Mouse (Mus musculus): ENCODE data around the gene Pigh. TPM values are rescaled to one million over a fixed set of nuclear protein-coding genes. Genes with fewer than 3 reads are reported as not detected.

Gene Pigh
- polyA plus RNA-seq, 1 experiment from 2014 or later, result 27.3 TPM

- no peak for DNase-seq (ENCODE audit: low spot score)
- no peaks in the 10 kb centered on the region for H3K36me3 ChIP-seq (ENCODE audit: control insufficient read depth, insufficient read depth, low read length)
- no peak overlapping the region for H3K9ac ChIP-seq (ENCODE audit: low read length)
- no peak overlapping the region for H3K4me3 ChIP-seq (ENCODE audit: low read depth, low read length)
- H3K4me2 ChIP-seq (ENCODE audit: low read length), result no peak overlapping the region
- H3K9me3 ChIP-seq (ENCODE audit: control insufficient read depth, low read length), result no peaks in the 10 kb centered on the region
- WGBS, result 34% methylated on average over 3 of the region's 3 CpGs
- no peaks in the 10 kb centered on the region for H3K4me1 ChIP-seq (replicated peaks; ENCODE audit: control insufficient read depth, insufficient read depth, low read length)
- no peak overlapping the region for H3K27ac ChIP-seq (ENCODE audit: low read depth)
- H3K27me3 ChIP-seq (replicated peaks; ENCODE audit: control insufficient read depth, insufficient read depth, low read length), result no peaks in the 10 kb centered on the region
- ATAC-seq (replicated peaks; ENCODE audit: low FRiP score, low TSS enrichment, low read depth), result no peak
Observed at GRCm38 (mm10) chr12:79122820-79123219, 33.4 kb upstream of the Pigh start.

- Histone ChIP-seq H3K27ac (ENCODE audit: low read depth) (no peak overlapping the region), H3K9me3 (ENCODE audit: control insufficient read depth, low read length) (no peaks in the 10 kb centered on the region), H3K36me3 (ENCODE audit: control insufficient read depth, insufficient read depth, low read length) (no peaks in the 10 kb centered on the region), H3K27me3 (replicated peaks; ENCODE audit: control insufficient read depth, insufficient read depth, low read length) (no peaks in the 10 kb centered on the region), H3K4me2 (ENCODE audit: low read length) (no peak overlapping the region), H3K4me3 (ENCODE audit: low read depth, low read length) (no peak overlapping the region), H3K4me1 (replicated peaks; ENCODE audit: control insufficient read depth, insufficient read depth, low read length) (no peaks in the 10 kb centered on the region), H3K9ac (ENCODE audit: low read length) (no peak overlapping the region)
- ATAC-seq (replicated peaks; ENCODE audit: low FRiP score, low TSS enrichment, low read depth), result no peak
- 89% methylated on average over 4 of the region's 4 CpGs for WGBS
- no peak for DNase-seq (ENCODE audit: low spot score)
Observed at GRCm38 (mm10) chr12:79118991-79119390, 29.5 kb upstream of the Pigh start.

GRCm38 (mm10) chr12:79105312-79105711, 15.9 kb upstream of the Pigh start:
- DNase-seq (ENCODE audit: low spot score), result no peak
- H3K4me1 ChIP-seq (replicated peaks; ENCODE audit: control insufficient read depth, insufficient read depth, low read length), result no peaks in the 10 kb centered on the region
- no peaks in the 10 kb centered on the region for H3K9me3 ChIP-seq (ENCODE audit: control insufficient read depth, low read length)
- H3K4me3 ChIP-seq (ENCODE audit: low read depth, low read length), result no peak overlapping the region
- no peak overlapping the region for H3K27ac ChIP-seq (ENCODE audit: low read depth)
- WGBS, result 69% methylated on average over 5 of the region's 5 CpGs
- no peaks in the 10 kb centered on the region for H3K36me3 ChIP-seq (ENCODE audit: control insufficient read depth, insufficient read depth, low read length)
- no peak overlapping the region for H3K4me2 ChIP-seq (ENCODE audit: low read length)
- H3K27me3 ChIP-seq (replicated peaks; ENCODE audit: control insufficient read depth, insufficient read depth, low read length), result no peaks in the 10 kb centered on the region
- no peak overlapping the region for H3K9ac ChIP-seq (ENCODE audit: low read length)
- no peak for ATAC-seq (replicated peaks; ENCODE audit: low FRiP score, low TSS enrichment, low read depth)

- no peak for DNase-seq (ENCODE audit: low spot score)
Observed at GRCm38 (mm10) chr12:79104544-79104943, 15.1 kb upstream of the Pigh start.

GRCm38 (mm10) chr12:79103773-79104172, 14.3 kb upstream of the Pigh start:
- H3K9me3 ChIP-seq (ENCODE audit: control insufficient read depth, low read length), result no peaks in the 10 kb centered on the region
- WGBS, result 75% methylated on average over 3 of the region's 3 CpGs
- H3K4me1 ChIP-seq (replicated peaks; ENCODE audit: control insufficient read depth, insufficient read depth, low read length), result no peaks in the 10 kb centered on the region
- no peak overlapping the region for H3K4me3 ChIP-seq (ENCODE audit: low read depth, low read length)
- H3K27ac ChIP-seq (ENCODE audit: low read depth), result no peak overlapping the region
- no peaks in the 10 kb centered on the region for H3K36me3 ChIP-seq (ENCODE audit: control insufficient read depth, insufficient read depth, low read length)
- H3K4me2 ChIP-seq (ENCODE audit: low read length), result no peak overlapping the region
- DNase-seq (ENCODE audit: low spot score) (no peak), ATAC-seq (replicated peaks; ENCODE audit: low FRiP score, low TSS enrichment, low read depth) (no peak)
- no peak overlapping the region for H3K9ac ChIP-seq (ENCODE audit: low read length)
- no peaks in the 10 kb centered on the region for H3K27me3 ChIP-seq (replicated peaks; ENCODE audit: control insufficient read depth, insufficient read depth, low read length)

More at GRCm38 (mm10) chr12:79104544-79104943, 15.1 kb upstream of the Pigh start:
- Histone ChIP-seq H3K4me3 (ENCODE audit: low read depth, low read length) (no peak overlapping the region), H3K27me3 (replicated peaks; ENCODE audit: control insufficient read depth, insufficient read depth, low read length) (no peaks in the 10 kb centered on the region), H3K36me3 (ENCODE audit: control insufficient read depth, insufficient read depth, low read length) (no peaks in the 10 kb centered on the region), H3K4me1 (replicated peaks; ENCODE audit: control insufficient read depth, insufficient read depth, low read length) (no peaks in the 10 kb centered on the region), H3K9ac (ENCODE audit: low read length) (no peak overlapping the region), H3K9me3 (ENCODE audit: control insufficient read depth, low read length) (no peaks in the 10 kb centered on the region), H3K27ac (ENCODE audit: low read depth) (no peak overlapping the region), H3K4me2 (ENCODE audit: low read length) (no peak overlapping the region)
- no peak for ATAC-seq (replicated peaks; ENCODE audit: low FRiP score, low TSS enrichment, low read depth)
- 73% methylated on average over 2 of the region's 2 CpGs for WGBS

- no peaks in the 10 kb centered on the region for H3K4me1 ChIP-seq (replicated peaks; ENCODE audit: control insufficient read depth, insufficient read depth, low read length)
- no peak for ATAC-seq (replicated peaks; ENCODE audit: low FRiP score, low TSS enrichment, low read depth)
- H3K9me3 ChIP-seq (ENCODE audit: control insufficient read depth, low read length), result no peaks in the 10 kb centered on the region
- no peaks in the 10 kb centered on the region for H3K36me3 ChIP-seq (ENCODE audit: control insufficient read depth, insufficient read depth, low read length)
- H3K4me2 ChIP-seq (ENCODE audit: low read length), result no peak overlapping the region
- no peak overlapping the region for H3K27ac ChIP-seq (ENCODE audit: low read depth)
- peak; percentile 54 for DNase-seq (ENCODE audit: low spot score)
- H3K9ac ChIP-seq (ENCODE audit: low read length), result no peak overlapping the region
- H3K27me3 ChIP-seq (replicated peaks; ENCODE audit: control insufficient read depth, insufficient read depth, low read length), result no peaks in the 10 kb centered on the region
- WGBS, result 34% methylated on average over 3 of the region's 3 CpGs
- H3K4me3 ChIP-seq (ENCODE audit: low read depth, low read length), result no peak overlapping the region
Observed at GRCm38 (mm10) chr12:79097106-79097752, 7.8 kb upstream of the Pigh start.

- DNase-seq (ENCODE audit: low spot score) (peak; percentile 59), ATAC-seq (replicated peaks; ENCODE audit: low FRiP score, low TSS enrichment, low read depth) (no peak)
- H3K36me3 ChIP-seq (ENCODE audit: control insufficient read depth, insufficient read depth, low read length), result no peaks in the 10 kb centered on the region
- H3K4me3 ChIP-seq (ENCODE audit: low read depth, low read length), result no peak overlapping the region
- H3K4me1 ChIP-seq (replicated peaks; ENCODE audit: control insufficient read depth, insufficient read depth, low read length), result no peaks in the 10 kb centered on the region
- H3K9ac ChIP-seq (ENCODE audit: low read length), result no peak overlapping the region
- H3K9me3 ChIP-seq (ENCODE audit: control insufficient read depth, low read length), result no peaks in the 10 kb centered on the region
- H3K27me3 ChIP-seq (replicated peaks; ENCODE audit: control insufficient read depth, insufficient read depth, low read length), result no peaks in the 10 kb centered on the region
- WGBS, result 36% methylated on average over 4 of the region's 4 CpGs
- H3K27ac ChIP-seq (ENCODE audit: low read depth), result no peak overlapping the region
- no peak overlapping the region for H3K4me2 ChIP-seq (ENCODE audit: low read length)
Observed at GRCm38 (mm10) chr12:79092569-79092968, 3.1 kb upstream of the Pigh start.

- peaks cover 74% of the 10 kb centered on the region for H3K36me3 ChIP-seq (ENCODE audit: control insufficient read depth, insufficient read depth, low read length)
- 76% methylated on average over 6 of the region's 6 CpGs for WGBS
- H3K9me3 ChIP-seq (ENCODE audit: control insufficient read depth, low read length), result no peaks in the 10 kb centered on the region
- no peaks in the 10 kb centered on the region for H3K27me3 ChIP-seq (replicated peaks; ENCODE audit: control insufficient read depth, insufficient read depth, low read length)
- ATAC-seq (replicated peaks; ENCODE audit: low FRiP score, low TSS enrichment, low read depth), result no peak
- no peak overlapping the region for H3K9ac ChIP-seq (ENCODE audit: low read length)
- no peak overlapping the region for H3K27ac ChIP-seq (ENCODE audit: low read depth)
- no peak for DNase-seq (ENCODE audit: low spot score)
- no peak overlapping the region for H3K4me2 ChIP-seq (ENCODE audit: low read length)
- H3K4me3 ChIP-seq (ENCODE audit: low read depth, low read length), result no peak overlapping the region
- no peaks in the 10 kb centered on the region for H3K4me1 ChIP-seq (replicated peaks; ENCODE audit: control insufficient read depth, insufficient read depth, low read length)
Observed at GRCm38 (mm10) chr12:79073362-79073761, 16.1 kb downstream of the Pigh start.

GRCm38 (mm10) chr12:79072576-79072975, 16.9 kb downstream of the Pigh start:
- Histone ChIP-seq H3K27me3 (replicated peaks; ENCODE audit: control insufficient read depth, insufficient read depth, low read length) (no peaks in the 10 kb centered on the region), H3K36me3 (ENCODE audit: control insufficient read depth, insufficient read depth, low read length) (peaks cover 75% of the 10 kb centered on the region), H3K27ac (ENCODE audit: low read depth) (no peak overlapping the region), H3K9me3 (ENCODE audit: control insufficient read depth, low read length) (no peaks in the 10 kb centered on the region), H3K4me2 (ENCODE audit: low read length) (no peak overlapping the region), H3K4me1 (replicated peaks; ENCODE audit: control insufficient read depth, insufficient read depth, low read length) (no peaks in the 10 kb centered on the region), H3K4me3 (ENCODE audit: low read depth, low read length) (no peak overlapping the region), H3K9ac (ENCODE audit: low read length) (no peak overlapping the region)
- no peak for ATAC-seq (replicated peaks; ENCODE audit: low FRiP score, low TSS enrichment, low read depth)
- DNase-seq (ENCODE audit: low spot score), result no peak
- WGBS, result 88% methylated on average over 6 of the region's 6 CpGs

Measured in intestine, embryonic 14.5 days (tissue).